8 mouse cellular contexts compared by ENCODE assay signal in the genomic region with DNA sequence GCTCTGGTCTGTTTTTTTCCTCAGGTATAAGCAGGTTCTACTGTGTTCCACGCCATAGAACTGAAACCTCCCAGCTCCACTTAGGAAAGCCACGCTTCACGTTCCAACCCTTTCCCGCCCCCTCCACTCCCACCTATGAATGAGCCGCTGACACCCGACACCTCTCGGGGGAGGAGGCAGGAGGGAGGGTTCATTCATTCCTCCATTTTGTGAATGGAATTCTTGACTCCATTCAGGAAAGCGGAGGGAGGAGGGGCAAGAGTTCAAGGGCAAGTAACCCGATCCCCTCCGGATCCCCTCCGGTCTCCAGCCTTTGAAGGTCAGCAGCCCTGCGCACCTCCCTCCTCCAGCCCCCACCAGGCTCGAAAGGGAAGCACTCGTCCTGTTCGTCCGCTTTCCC. TPM values are rescaled to one million over a fixed set of nuclear protein-coding genes. Genes with fewer than 3 reads are reported as not detected.
DNase-seq lines count a peak whose midpoint lies in the region; ATAC-seq and TF ChIP-seq lines count a peak whose summit lies in the region.

No protein-coding gene starts in this region.

- H3K4me3 ChIP-seq in forebrain, embryonic 12.5 days (replicated peaks) = no peak overlapping the region
- 0 out of 2 replicates have a peak overlapping the region, but pooled peaks have one; percentile 19 for H3K4me3 ChIP-seq in hindbrain, embryonic 13.5 days
- peak overlapping the region; percentile 40 for H3K4me3 ChIP-seq in limb, embryonic 15.5 days
- peak overlapping the region; percentile 33 for H3K4me3 ChIP-seq in midbrain, postnatal 0 days (ENCODE audit: low read depth, low read length)
- H3K4me3 ChIP-seq in thymus, adult 2 months (ENCODE audit: control insufficient read depth, insufficient read depth, low read length) = no peak overlapping the region

- H3K9ac ChIP-seq in forebrain, embryonic 12.5 days = no peak overlapping the region
- peak overlapping the region; percentile 46; the same call in 1 of the 2 replicates for H3K9ac ChIP-seq in hindbrain, embryonic 13.5 days
- H3K9ac ChIP-seq in limb, embryonic 15.5 days = no peak overlapping the region
- H3K9ac ChIP-seq in midbrain, postnatal 0 days (replicated peaks; ENCODE audit: low read length, poor library complexity, severe bottlenecking) = peak overlapping the region; percentile 34

- H3K27ac ChIP-seq in forebrain, embryonic 12.5 days = no peak overlapping the region
- no peak overlapping the region for H3K27ac ChIP-seq in hindbrain, embryonic 13.5 days
- H3K27ac ChIP-seq in limb, embryonic 15.5 days = no peak overlapping the region
- H3K27ac ChIP-seq in midbrain, postnatal 0 days (ENCODE audit: low read depth, low read length) = no peak overlapping the region
- H3K27ac ChIP-seq in thymus, adult 2 months (ENCODE audit: control insufficient read depth, insufficient read depth, low read length) = no peak overlapping the region

- ATAC-seq in forebrain, embryonic 12.5 days (ENCODE audit: low FRiP score) = 0 out of 2 replicates have a peak, but pooled peaks have one; percentile 51
- ATAC-seq in hindbrain, embryonic 13.5 days (ENCODE audit: low FRiP score) = peak; percentile 36; the same call in 1 of the 2 replicates
- ATAC-seq in limb, embryonic 15.5 days (ENCODE audit: insufficient number of reproducible peaks, low FRiP score, low TSS enrichment, low read depth) = peak; percentile 79
- ATAC-seq in midbrain, postnatal 0 days (ENCODE audit: low FRiP score) = no peak

- no peak for TF ChIP-seq CTCF in midbrain, postnatal 0 days (IDR thresholded peaks at IDR 0.05)
- TF ChIP-seq CTCF in thymus, adult 2 months (IDR thresholded peaks at IDR 0.05; ENCODE audit: borderline replicate concordance, control insufficient read depth, extremely low read depth, insufficient read depth, low read length, poor library complexity) = no peak

- no peak for TF ChIP-seq POLR2A in thymus, adult 2 months (IDR thresholded peaks at IDR 0.05; ENCODE audit: control insufficient read depth, extremely low read depth, insufficient read depth, low read length, poor library complexity)

- peaks cover 22% of the 10 kb centered on the region for H3K36me3 ChIP-seq in forebrain, embryonic 12.5 days (replicated peaks)
- H3K36me3 ChIP-seq in hindbrain, embryonic 13.5 days = peaks cover 21% of the 10 kb centered on the region
- H3K36me3 ChIP-seq in limb, embryonic 15.5 days = peaks cover 20% of the 10 kb centered on the region
- peaks cover 14% of the 10 kb centered on the region for H3K36me3 ChIP-seq in midbrain, postnatal 0 days (ENCODE audit: insufficient read depth, low read length)
- H3K36me3 ChIP-seq in thymus, adult 2 months (ENCODE audit: control insufficient read depth, insufficient read depth, low read length) = peaks cover 12% of the 10 kb centered on the region

- H3K4me1 ChIP-seq in forebrain, embryonic 12.5 days = peaks cover 12% of the 10 kb centered on the region
- H3K4me1 ChIP-seq in hindbrain, embryonic 13.5 days (replicated peaks) = peaks cover 12% of the 10 kb centered on the region
- peaks cover 12% of the 10 kb centered on the region for H3K4me1 ChIP-seq in limb, embryonic 15.5 days
- H3K4me1 ChIP-seq in midbrain, postnatal 0 days (ENCODE audit: insufficient read depth, low read length) = 0 out of 2 replicates have a peak, but pooled peaks cover 4% of the 10 kb centered on the region
- H3K4me1 ChIP-seq in thymus, adult 2 months (replicated peaks; ENCODE audit: control insufficient read depth, insufficient read depth, low read length) = no peaks in the 10 kb centered on the region

- peak overlapping the region; percentile 42 for H3K4me2 ChIP-seq in forebrain, embryonic 12.5 days
- H3K4me2 ChIP-seq in hindbrain, embryonic 13.5 days = peak overlapping the region; percentile 48
- H3K4me2 ChIP-seq in limb, embryonic 15.5 days = peak overlapping the region; percentile 77
- H3K4me2 ChIP-seq in midbrain, postnatal 0 days (ENCODE audit: low read depth, low read length, poor library complexity, severe bottlenecking) = peak overlapping the region; percentile 62

- intact Hi-C loops in left cerebral cortex, postnatal 4 days (cut with DNase I) = no loop called here

- peak; percentile 40 for DNase-seq in left cerebral cortex, postnatal 4 days
- no peak for DNase-seq in left cerebral cortex, adult 18-20 months (ENCODE audit: low spot score in 2 of 2)
- peak; percentile 69 for DNase-seq in midbrain, postnatal 0 days (ENCODE audit: low spot score)
- no peak for DNase-seq in layer of hippocampus, postnatal 25 days (ENCODE audit: extremely low spot score in 1 of 2, low spot score in 1 of 2)
- DNase-seq in thymus, adult 2 months = no peak

- no peaks in the 10 kb centered on the region for H3K9me3 ChIP-seq in forebrain, embryonic 12.5 days
- H3K9me3 ChIP-seq in hindbrain, embryonic 13.5 days = no peaks in the 10 kb centered on the region
- H3K9me3 ChIP-seq in limb, embryonic 15.5 days = no peaks in the 10 kb centered on the region
- no peaks in the 10 kb centered on the region for H3K9me3 ChIP-seq in midbrain, postnatal 0 days (ENCODE audit: low read length)

- peaks cover 60% of the 10 kb centered on the region for H3K27me3 ChIP-seq in forebrain, embryonic 12.5 days
- peaks cover 75% of the 10 kb centered on the region for H3K27me3 ChIP-seq in hindbrain, embryonic 13.5 days
- 0 out of 2 replicates have a peak, but pooled peaks cover 7% of the 10 kb centered on the region for H3K27me3 ChIP-seq in limb, embryonic 15.5 days
- H3K27me3 ChIP-seq in midbrain, postnatal 0 days (ENCODE audit: insufficient read depth, low read length) = peaks cover 16% of the 10 kb centered on the region; the same call in 1 of the 2 replicates
- H3K27me3 ChIP-seq in thymus, adult 2 months (ENCODE audit: control insufficient read depth, insufficient read depth, low read length) = no peaks in the 10 kb centered on the region; the same call in 1 of the 2 replicates

- WGBS in forebrain, embryonic 12.5 days = 1% methylated on average over 16 of the region's 16 CpGs
- under 1% methylated on average over 16 of the region's 16 CpGs for WGBS in hindbrain, embryonic 13.5 days
- under 1% methylated on average over 16 of the region's 16 CpGs for WGBS in limb, embryonic 15.5 days
- WGBS in midbrain, postnatal 0 days = under 1% methylated on average over 16 of the region's 16 CpGs
- 7% methylated on average over 16 of the region's 16 CpGs for WGBS in thymus, adult 2 months

RNA-seq across cellular contexts. Expression of a gene that starts 12.7 kb away (rescaled TPM):
- total RNA-seq in left cerebral cortex, postnatal 4 days (2021) = 10 to 100 TPM; 23.7 to 27.1 TPM
- 10 to 100 TPM; 11.5 to 15.1 TPM for total RNA-seq in left cerebral cortex, adult 18-20 months (2021)
- 4.7 and 7.0 TPM in 2 replicates for polyA plus RNA-seq in forebrain, embryonic 12.5 days (2016; fragmentation: Nextera tagmentation; extraction: Ambion mirVana)
- polyA plus RNA-seq in hindbrain, embryonic 13.5 days (2015; fragmentation: Nextera tagmentation; extraction: Ambion mirVana) = 4.5 and 6.4 TPM in 2 replicates
- 10.3 and 10.8 TPM in 2 replicates for polyA plus RNA-seq in limb, embryonic 15.5 days (2015; fragmentation: Nextera tagmentation; extraction: Ambion mirVana)
- 25.6 and 30.4 TPM in 2 replicates for total RNA-seq in midbrain, postnatal 0 days (2014; rRNA removed)
- polyA plus RNA-seq in midbrain, postnatal 0 days (2015; fragmentation: Nextera tagmentation; extraction: Ambion mirVana) = 18.4 and 18.5 TPM in 2 replicates
- total RNA-seq in layer of hippocampus, postnatal 25 days (2021) = 10 to 100 TPM; 14.9 to 18.3 TPM
- polyA plus RNA-seq in thymus, adult 2 months (2012; rRNA removed) = 1.5 and 1.9 TPM in 2 replicates

RNA-seq across cellular contexts. Expression of a gene that starts 39.7 kb away (rescaled TPM):
- total RNA-seq in left cerebral cortex, postnatal 4 days (2021) = 10 to 100 TPM; 37.2 to 41.2 TPM
- total RNA-seq in left cerebral cortex, adult 18-20 months (2021) = 10 to 100 TPM; 35.5 to 37.2 TPM
- 45.6 and 46.8 TPM in 2 replicates for polyA plus RNA-seq in forebrain, embryonic 12.5 days (2016; fragmentation: Nextera tagmentation; extraction: Ambion mirVana)
- polyA plus RNA-seq in hindbrain, embryonic 13.5 days (2015; fragmentation: Nextera tagmentation; extraction: Ambion mirVana) = 35.1 and 39.7 TPM in 2 replicates
- 27.2 and 34.7 TPM in 2 replicates for polyA plus RNA-seq in limb, embryonic 15.5 days (2015; fragmentation: Nextera tagmentation; extraction: Ambion mirVana)
- total RNA-seq in midbrain, postnatal 0 days (2014; rRNA removed) = 25.7 and 28.5 TPM in 2 replicates
- 22.2 and 30.6 TPM in 2 replicates for polyA plus RNA-seq in midbrain, postnatal 0 days (2015; fragmentation: Nextera tagmentation; extraction: Ambion mirVana)
- 10 to 100 TPM; 34.3 to 37.2 TPM for total RNA-seq in layer of hippocampus, postnatal 25 days (2021)
- polyA plus RNA-seq in thymus, adult 2 months (2012; rRNA removed) = 30.5 and 33.1 TPM in 2 replicates

Comparison
In these comparisons a context has a peak if more than half of its experiments do, and no peak if none do; other contexts are left out.
1. DNase-seq: peak in left cerebral cortex, postnatal 4 days (single experiment) and midbrain, postnatal 0 days (single experiment); none in left cerebral cortex, adult 18-20 months (0 of 2), layer of hippocampus, postnatal 25 days (0 of 2) and thymus, adult 2 months (single experiment).
2. H3K4me3 ChIP-seq: peak in hindbrain, embryonic 13.5 days (single experiment), limb, embryonic 15.5 days (single experiment) and midbrain, postnatal 0 days (single experiment); none in forebrain, embryonic 12.5 days (single experiment) and thymus, adult 2 months (single experiment).
3. H3K9ac ChIP-seq: peak in hindbrain, embryonic 13.5 days (single experiment) and midbrain, postnatal 0 days (single experiment); none in forebrain, embryonic 12.5 days (single experiment) and limb, embryonic 15.5 days (single experiment).
4. Peak in every context shown above with its lines, with median percentiles within 50 percentile points of each other: H3K4me2 ChIP-seq.